14 mouse cellular contexts compared by ENCODE assay signal in the genomic region with DNA sequence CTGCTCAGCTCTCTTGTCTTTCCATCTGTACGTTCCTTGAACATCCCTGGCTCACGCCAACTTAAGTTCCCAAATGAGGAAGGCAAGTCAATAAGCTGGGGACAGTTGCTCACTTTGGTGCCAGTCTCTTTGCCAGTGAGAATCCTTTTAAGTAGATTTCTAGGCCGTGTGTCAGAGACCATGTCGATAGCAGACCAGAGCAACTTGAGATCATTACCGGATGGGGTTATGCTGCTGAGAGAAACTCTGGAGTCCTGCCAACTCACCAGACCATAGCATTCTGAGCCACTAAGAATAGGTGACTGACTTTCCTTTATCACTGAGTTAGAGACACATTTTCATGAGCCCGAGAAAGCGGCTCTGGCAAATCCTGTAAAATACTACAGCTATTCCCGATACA.
DNase-seq lines count a peak whose midpoint lies in the region; ATAC-seq lines count a peak whose summit lies in the region.
"Had no signal": no experiment of that assay in that cellular context is flagged by ENCODE, and none has a peak within 500 bp of the region (broad histone marks: within the 10 kb centered on the region; RNA-seq: fewer than 3 reads in every experiment).

No protein-coding gene starts in this region.

- H3K4me3 ChIP-seq in heart, embryonic 11.5 days (ENCODE audit: low read depth, low read length) = no peak overlapping the region
- H3K4me3 ChIP-seq: midbrain, embryonic 13.5 days had no signal

- H3K9ac ChIP-seq in heart, embryonic 11.5 days (ENCODE audit: low read depth, low read length) = no peak overlapping the region
- H3K9ac ChIP-seq: midbrain, embryonic 13.5 days had no signal

- H3K4me2 ChIP-seq in heart, embryonic 11.5 days = peak overlapping the region; percentile 27
- H3K4me2 ChIP-seq: liver, embryonic 11.5 days; midbrain, embryonic 13.5 days had no signal

- 53% methylated on average over 8 of the region's 8 CpGs for WGBS in heart, embryonic 11.5 days (ENCODE audit: insufficient replicate concordance)

- H3K9me3 ChIP-seq in heart, embryonic 11.5 days (replicated peaks; ENCODE audit: control insufficient read depth, low read length) = no peaks in the 10 kb centered on the region
- H3K9me3 ChIP-seq: midbrain, embryonic 13.5 days had no signal

- ATAC-seq in heart, embryonic 11.5 days (replicated peaks; ENCODE audit: insufficient number of reproducible peaks, low FRiP score, low TSS enrichment) = no peak
- ATAC-seq in monocyte, adult 5-6 weeks (replicated peaks; ENCODE audit: insufficient number of reproducible peaks, low FRiP score, low TSS enrichment, poor library complexity, severe bottlenecking) = 0 out of 2 replicates have a peak, but pooled peaks have one; percentile 40
- ATAC-seq: inflammation-experienced regulatory T-cells, adult 6 months; midbrain, embryonic 13.5 days had no signal

- H3K4me1 ChIP-seq in heart, embryonic 11.5 days (ENCODE audit: control insufficient read depth, insufficient read depth, low read length) = peaks cover 8% of the 10 kb centered on the region; the same call in 1 of the 2 replicates
- H3K4me1 ChIP-seq: midbrain, embryonic 13.5 days had no signal

- DNase-seq in heart, adult 8-10 months (ENCODE audit: low spot score) = no peak
- DNase-seq in spleen, adult 18-20 months = peak; percentile 39 to 61
- DNase-seq in spleen, postnatal 14 days (ENCODE audit: low spot score in 2 of 2) = no peak
- peak; percentile 8 for DNase-seq in kidney, adult 11 months
- no peak for DNase-seq in urinary bladder, postnatal 14 days (ENCODE audit: low spot score)
- no peak for DNase-seq in gastrocnemius, postnatal 25 days
- DNase-seq: embryo, embryonic 11 days; thymus, postnatal 36 days had no signal

- H3K36me3 ChIP-seq in heart, embryonic 11.5 days (ENCODE audit: control insufficient read depth, insufficient read depth, low read length) = no peaks in the 10 kb centered on the region
- H3K36me3 ChIP-seq: midbrain, embryonic 13.5 days had no signal

- H3K27ac ChIP-seq in heart, embryonic 11.5 days (ENCODE audit: low read depth, low read length) = peak overlapping the region; percentile 22
- H3K27ac ChIP-seq: midbrain, embryonic 13.5 days had no signal

- H3K27me3 ChIP-seq in heart, embryonic 11.5 days (ENCODE audit: control insufficient read depth, insufficient read depth, low read length) = no peaks in the 10 kb centered on the region
- H3K27me3 ChIP-seq: CH12.LX; midbrain, embryonic 13.5 days had no signal

Comparison
In these comparisons a context has a peak if more than half of its experiments do, and no peak if none do; other contexts are left out.
1. DNase-seq: peak in spleen, adult 18-20 months (2 of 2) and kidney, adult 11 months (single experiment); none in heart, adult 8-10 months (single experiment), spleen, postnatal 14 days (0 of 2), urinary bladder, postnatal 14 days (single experiment) and gastrocnemius, postnatal 25 days (single experiment).